Mouse (Mus musculus): ENCODE measurements at regions not wholly inside any gene's neighbourhood (a gene's known extent, or its start where the extent isn't known, plus 50 kb on each side); places are given as distances from the start of the nearest gene placed in this dataset.
A peak's percentile ranks its signal among the peaks of the same experiment; 100 is the strongest.

- Histone ChIP-seq H3K4me3 (ENCODE audit: insufficient read depth in 1 of 2, low read depth in 1 of 2, low read length in 2 of 2, poor library complexity in 1 of 2, severe bottlenecking in 1 of 2) (no peak overlapping the region), H3K27ac (ENCODE audit: insufficient read depth, low read depth, low read length, poor library complexity, severe bottlenecking) (no peak overlapping the region), H3K9me3 (ENCODE audit: control insufficient read depth, insufficient read depth, low read depth, low read length) (no peaks in the 10 kb centered on the region), H3K4me1 (ENCODE audit: control insufficient read depth in 2 of 2, insufficient read depth in 2 of 2, low read length in 2 of 2, poor library complexity in 1 of 2) (peaks cover 0 to 2% of the 10 kb centered on the region in 2 experiments; a peak in 1 of 4 replicates), H3K36me3 (ENCODE audit: control insufficient read depth, insufficient read depth, low read length, poor library complexity, severe bottlenecking) (no peaks in the 10 kb centered on the region), H3K9ac (ENCODE audit: insufficient read depth, low read depth, low read length, poor library complexity, severe bottlenecking) (no peak overlapping the region)
- in situ Hi-C loops (cut with MboI; ENCODE audit: low sequenced_read_pairs in 2 of 2, unreplicated experiment in 2 of 2), result no loop called here
- TF ChIP-seq ZC3H11A (IDR thresholded peaks at IDR 0.05; ENCODE audit: borderline replicate concordance, low read depth, low read length), result no peak
- TF ChIP-seq MAFK (IDR thresholded peaks at IDR 0.05; ENCODE audit: insufficient read depth, low read depth, low read length), result no peak
- no peak for TF ChIP-seq HCFC1 (IDR thresholded peaks at IDR 0.05; ENCODE audit: borderline replicate concordance, insufficient read depth, low read length)
- no peak for TF ChIP-seq ZNF384 (IDR thresholded peaks at IDR 0.05; ENCODE audit: low read depth, low read length)
- no peak for TF ChIP-seq CHD2 (IDR thresholded peaks at IDR 0.05; ENCODE audit: low read depth, low read length)
- DNase-seq (ENCODE audit: low read depth, low spot score), result no peak
Observed at GRCm38 (mm10) chr10:35855110-35855509, 143.4 kb upstream of the Amd2 start.

GRCm38 (mm10) chr10:35835257-35835656 lies 123.6 kb upstream of the Amd2 start:
- TF ChIP-seq HCFC1 (IDR thresholded peaks at IDR 0.05; ENCODE audit: borderline replicate concordance, insufficient read depth, low read length) (no peak), MAFK (IDR thresholded peaks at IDR 0.05; ENCODE audit: insufficient read depth, low read depth, low read length) (no peak), CHD2 (IDR thresholded peaks at IDR 0.05; ENCODE audit: low read depth, low read length) (no peak), ZC3H11A (IDR thresholded peaks at IDR 0.05; ENCODE audit: borderline replicate concordance, low read depth, low read length) (no peak), ZNF384 (IDR thresholded peaks at IDR 0.05; ENCODE audit: low read depth, low read length) (no peak; the same call in 1 of the 2 replicates)
- peak; percentile 33 for DNase-seq (ENCODE audit: low read depth, low spot score)
- Histone ChIP-seq H3K9ac (ENCODE audit: insufficient read depth, low read depth, low read length, poor library complexity, severe bottlenecking) (no peak overlapping the region), H3K9me3 (ENCODE audit: control insufficient read depth, insufficient read depth, low read depth, low read length) (no peaks in the 10 kb centered on the region), H3K4me1 (ENCODE audit: control insufficient read depth in 2 of 2, insufficient read depth in 2 of 2, low read length in 2 of 2, poor library complexity in 1 of 2) (peaks cover 0 to 2% of the 10 kb centered on the region in 2 experiments; a peak in 2 of 4 replicates), H3K36me3 (ENCODE audit: control insufficient read depth, insufficient read depth, low read length, poor library complexity, severe bottlenecking) (no peaks in the 10 kb centered on the region), H3K27ac (ENCODE audit: insufficient read depth, low read depth, low read length, poor library complexity, severe bottlenecking) (peak overlapping the region; percentile 74; the same call in 1 of the 2 replicates), H3K4me3 (ENCODE audit: insufficient read depth in 1 of 2, low read depth in 1 of 2, low read length in 2 of 2, poor library complexity in 1 of 2, severe bottlenecking in 1 of 2) (no peak overlapping the region)
- in situ Hi-C loops (cut with MboI; ENCODE audit: low sequenced_read_pairs in 2 of 2, unreplicated experiment in 2 of 2), result no loop called here
